Mouse (Mus musculus) CH12.LX (cell line): ENCODE measurements around the gene S100pbp.

Source experiments
- CTCF ChIP-seq, 2 experiments: IDR thresholded peaks in 1 of 2; conservative IDR thresholded peaks in 1 of 2; 2 replicates each; pipeline ENCODE4 v1.5.1; 2011 to 2012; ENCODE audit warnings: low read depth in 2 of 2, low read length in 2 of 2, improper control_type of control experiment in 1 of 2, inconsistent platforms in 1 of 2, mild to moderate bottlenecking in 1 of 2, moderate library complexity in 1 of 2
- EP300 ChIP-seq: IDR thresholded peaks from 2 replicates; pipeline ENCODE4 v1.6.1; 2011; ENCODE audit warnings: low read length, improper control_type of control experiment
- ETS1 ChIP-seq: conservative IDR thresholded peaks from 2 replicates; pipeline ENCODE4 v1.6.1; 2012; ENCODE audit warnings: low read depth, mild to moderate bottlenecking, inconsistent platforms, low read length, improper control_type of control experiment, moderate library complexity
- HCFC1 ChIP-seq: IDR thresholded peaks from 2 replicates; pipeline ENCODE4 v1.6.1; 2012; ENCODE audit warnings: low read depth, mild to moderate bottlenecking, inconsistent platforms, low read length, improper control_type of control experiment
- KAT2A ChIP-seq: IDR thresholded peaks from 2 replicates; pipeline ENCODE4 v1.6.1; 2012; ENCODE audit warnings: low read length, improper control_type of control experiment, inconsistent platforms; ENCODE audit not compliant: insufficient replicate concordance
- MAFK ChIP-seq: IDR thresholded peaks from 2 replicates; pipeline ENCODE4 v1.6.1; 2011; ENCODE audit warnings: low read length, improper control_type of control experiment; ENCODE audit not compliant: insufficient replicate concordance
- MXI1 ChIP-seq: IDR thresholded peaks from 2 replicates; pipeline ENCODE4 v1.6.1; 2011; ENCODE audit warnings: mild to moderate bottlenecking, low read depth, low read length, improper control_type of control experiment
- MYC ChIP-seq: IDR thresholded peaks from 2 replicates; pipeline ENCODE4 v1.6.1; 2011; ENCODE audit warnings: low read depth, mild to moderate bottlenecking, improper control_type of control experiment, low read length
- NRF1 ChIP-seq: IDR thresholded peaks from 2 replicates; pipeline ENCODE4 v1.6.1; 2014; ENCODE audit warnings: low read depth, mild to moderate bottlenecking, inconsistent platforms, low read length, improper control_type of control experiment, moderate library complexity
- POLR2A ChIP-seq: IDR thresholded peaks from 2 replicates; pipeline ENCODE4 v1.6.1; 2011; ENCODE audit warnings: low read depth, mild to moderate bottlenecking, improper control_type of control experiment, low read length
- RCOR1 ChIP-seq: conservative IDR thresholded peaks from 2 replicates; pipeline ENCODE4 v1.6.1; 2012; ENCODE audit warnings: low read depth, mild to moderate bottlenecking, inconsistent platforms, low read length, improper control_type of control experiment
- UBTF ChIP-seq: IDR thresholded peaks from 2 replicates; pipeline ENCODE4 v1.6.1; 2012; ENCODE audit warnings: low read depth, mild to moderate bottlenecking, inconsistent platforms, low read length, improper control_type of control experiment, moderate library complexity
- ZNF384 ChIP-seq: IDR thresholded peaks from 2 replicates; pipeline ENCODE4 v1.6.1; 2012; ENCODE audit warnings: low read depth, low read length, improper control_type of control experiment, inconsistent platforms

GRCm38 (mm10) chr4:129197514-129197913 lies 8.0 kb upstream of the S100pbp start:
- TF ChIP-seq CTCF (conservative IDR thresholded peaks at IDR 0.05 in 1 of 2, IDR thresholded peaks at IDR 0.05 in 1 of 2; ENCODE audit: low read depth in 2 of 2, low read length in 2 of 2) (no peak), RCOR1 (no peak), ZNF384 (no peak), POLR2A (no peak), MAFK (no peak), NRF1 (no peak), EP300 (no peak), ETS1 (no peak), UBTF (no peak), KAT2A (no peak), HCFC1 (no peak), MYC (no peak), MXI1 (no peak)
